Comparison of ENCODE assay signal across 8 mouse cellular contexts in the genomic region with DNA sequence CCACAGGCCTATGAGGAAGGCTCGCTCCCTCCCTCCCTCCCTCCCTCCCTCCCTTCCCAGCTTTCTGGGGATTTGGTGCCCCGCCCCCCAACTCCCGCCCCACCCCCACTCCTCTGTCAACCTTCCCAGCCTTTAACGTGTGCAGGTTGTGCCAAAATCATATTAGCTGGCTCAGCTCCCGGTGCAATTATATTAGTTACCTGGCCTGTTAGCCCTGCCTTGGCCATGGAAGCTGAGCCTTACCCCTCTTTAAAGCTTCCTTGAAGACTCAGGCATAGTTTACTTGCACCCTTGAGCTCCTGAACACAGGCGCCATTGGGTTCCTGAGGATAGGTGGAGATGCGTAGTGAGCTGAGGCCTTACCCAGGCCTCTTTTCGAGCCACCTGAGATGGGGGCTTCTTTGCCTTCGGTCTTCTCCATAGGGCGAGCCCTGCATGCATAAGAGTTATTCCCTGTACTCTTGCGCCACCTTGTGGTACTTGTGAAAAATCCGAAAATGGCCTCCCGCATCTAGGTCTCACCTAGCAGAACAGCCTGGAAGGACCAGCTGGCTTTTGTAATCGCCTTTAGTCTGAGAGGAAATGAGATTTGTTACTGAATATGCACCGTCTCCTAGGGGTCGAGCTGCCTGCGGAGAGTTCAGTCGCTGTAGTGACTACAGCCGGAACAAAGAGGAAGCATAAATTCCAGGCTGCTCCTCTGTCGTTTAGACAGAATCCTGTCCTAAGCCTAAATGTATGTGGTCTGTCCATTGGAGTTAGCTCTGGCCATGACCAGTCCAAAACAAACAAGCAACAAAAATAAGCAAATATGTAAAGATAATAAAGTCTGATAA. TPM values are rescaled to one million over a fixed set of nuclear protein-coding genes. Genes with fewer than 3 reads are reported as not detected.
DNase-seq lines count a peak whose midpoint lies in the region; ATAC-seq and TF ChIP-seq lines count a peak whose summit lies in the region.

No protein-coding gene starts in this region.

- peaks cover 60% of the 10 kb centered on the region for H3K9me3 ChIP-seq in G1E (replicated peaks)

- H3K27me3 ChIP-seq in G1E (ENCODE audit: insufficient read depth, low read length) = no peaks in the 10 kb centered on the region

- peak; percentile 6 for DNase-seq in G1E (ENCODE audit: low spot score)
- peak; percentile 83 to 86 for DNase-seq in cerebellum, adult 18-20 months
- peak; percentile 95 for DNase-seq in forelimb bud, embryonic 11.5 days (ENCODE audit: low read depth, low spot score)
- peak; percentile 82 for DNase-seq in heart, postnatal 4 days
- DNase-seq in layer of hippocampus, adult 2 months (ENCODE audit: low spot score in 2 of 2) = peak; percentile 79 to 80
- peak; percentile 69 for DNase-seq in lung, adult 2 months
- DNase-seq in thymus, adult 18-20 months = peak; percentile 13 to 20

- TF ChIP-seq CTCF in G1E (IDR thresholded peaks at IDR 0.05; ENCODE audit: low read depth, low read length) = no peak
- peak; percentile 94 for TF ChIP-seq CTCF in layer of hippocampus, adult 2 months (conservative IDR thresholded peaks at IDR 0.05)
- peak; percentile 73 for TF ChIP-seq CTCF in lung, adult 2 months (IDR thresholded peaks at IDR 0.05; ENCODE audit: insufficient read depth, low read length)

- TF ChIP-seq POLR2A in lung, adult 2 months (IDR thresholded peaks at IDR 0.05; ENCODE audit: borderline replicate concordance, extremely low read depth, low read depth, low read length) = no peak

- no peaks in the 10 kb centered on the region for H3K36me3 ChIP-seq in G1E (replicated peaks)

- no peak overlapping the region for H3K4me3 ChIP-seq in G1E (ENCODE audit: low read depth, low read length)
- H3K4me3 ChIP-seq in layer of hippocampus, adult 2 months = peak overlapping the region; percentile 44
- H3K4me3 ChIP-seq in lung, adult 2 months (replicated peaks; ENCODE audit: extremely low read depth, low read depth, low read length) = no peak overlapping the region

- H3K27ac ChIP-seq in layer of hippocampus, adult 2 months = no peak overlapping the region

- no peaks in the 10 kb centered on the region for H3K4me1 ChIP-seq in G1E (ENCODE audit: insufficient read depth, low read depth, low read length)
- no peaks in the 10 kb centered on the region for H3K4me1 ChIP-seq in lung, adult 2 months (ENCODE audit: control insufficient read depth, insufficient read depth, low read length)

- no peak; the same call in 1 of the 2 replicates for ATAC-seq in G1E (ENCODE audit: extremely low read depth, insufficient number of reproducible peaks, low FRiP score, poor library complexity, severe bottlenecking)
- ATAC-seq in neutrophil, adult 5-6 weeks (ENCODE audit: extremely low read depth, insufficient number of reproducible peaks, low FRiP score, poor library complexity, severe bottlenecking) = peak; percentile 37; the same call in 1 of the 2 replicates

- 10% methylated on average over 20 of the region's 20 CpGs for WGBS in lung, adult 2 months

RNA-seq across cellular contexts. Expression of gene Slc16a9, which starts 51.8 kb away (rescaled TPM):
- total RNA-seq in G1E (2014; fragmentation: Nextera tagmentation) (not detected in 2 replicates), G1E (2017) (0.11 TPM in 1 of 2 replicates, not detected in the other)
- not detected in 2 replicates for polyA plus RNA-seq in G1E (2012)
- 1 to 10 TPM; 1.4 to 1.9 TPM for total RNA-seq in heart, postnatal 4 days (2021)
- 1 to 10 TPM; 1.8 to 3.1 TPM for total RNA-seq in layer of hippocampus, adult 2 months (2021)
- polyA plus RNA-seq in lung, adult 2 months (2012; rRNA removed) = 47.8 and 53.2 TPM in 2 replicates
- not detected in 2 replicates for total RNA-seq in neutrophil, adult 5-6 weeks (2017)

Comparison
In these comparisons a context has a peak if more than half of its experiments do, and no peak if none do; other contexts are left out.
1. DNase-seq: peak in every context shown above with its lines; median percentile 95 in forelimb bud, embryonic 11.5 days; 84 in cerebellum, adult 18-20 months; 82 in heart, postnatal 4 days; 80 in layer of hippocampus, adult 2 months; 69 in lung, adult 2 months; 16 in thymus, adult 18-20 months; 6 in G1E.